Mouse (Mus musculus): ENCODE results near the gene Snd1. TPM values are rescaled to one million over a fixed set of nuclear protein-coding genes. Genes with fewer than 3 reads are reported as not detected.

Snd1 gene
- total RNA-seq, 1 experiment, result 343 TPM

DNA sequence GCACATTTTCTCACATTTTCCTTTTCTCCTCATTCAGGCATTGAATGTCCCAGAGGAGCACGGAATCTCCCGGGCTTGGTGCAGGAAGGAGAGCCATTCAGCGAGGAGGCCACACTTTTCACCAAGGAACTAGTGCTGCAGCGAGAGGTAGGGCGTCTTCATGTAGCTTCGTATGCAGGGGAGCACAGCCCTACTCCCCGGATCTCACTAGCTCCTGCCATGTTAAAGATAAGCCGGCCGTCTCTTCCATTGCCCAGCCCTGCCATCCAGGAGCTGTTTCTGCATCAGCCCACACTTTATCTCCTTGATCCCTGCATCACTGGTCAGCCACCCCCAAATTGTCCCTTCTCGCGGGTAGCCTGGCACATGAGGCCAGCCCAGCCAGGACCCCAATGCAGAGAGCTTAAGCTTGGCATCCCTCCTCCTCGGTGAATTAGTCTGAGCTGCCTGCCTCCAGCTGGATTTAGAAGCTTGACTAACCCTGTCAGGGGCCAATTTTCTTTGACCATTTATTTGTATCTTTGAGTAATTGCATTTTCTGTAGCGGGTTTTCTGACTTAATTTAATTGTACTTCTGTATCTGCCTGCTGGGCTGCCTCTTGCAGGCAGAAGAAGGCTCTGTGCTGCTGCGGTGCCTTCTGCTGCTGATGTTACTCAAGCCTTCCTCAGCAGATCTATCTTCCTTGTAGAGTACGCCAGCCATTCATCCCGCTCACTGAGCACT, 321.0 kb downstream of the Snd1 start:
- DNase-seq (ENCODE audit: low read depth, low spot score), result no peak
- Histone ChIP-seq H3K36me3 (ENCODE audit: control insufficient read depth, insufficient read depth, low read length, poor library complexity, severe bottlenecking) (peaks cover 8% of the 10 kb centered on the region), H3K9me3 (ENCODE audit: control insufficient read depth, insufficient read depth, low read depth, low read length) (no peaks in the 10 kb centered on the region), H3K4me3 (ENCODE audit: insufficient read depth in 1 of 2, low read depth in 1 of 2, low read length in 2 of 2, poor library complexity in 1 of 2, severe bottlenecking in 1 of 2) (no peak overlapping the region), H3K4me1 (ENCODE audit: control insufficient read depth in 2 of 2, insufficient read depth in 2 of 2, low read length in 2 of 2, poor library complexity in 1 of 2) (no peaks in the 10 kb centered on the region), H3K9ac (ENCODE audit: insufficient read depth, low read depth, low read length, poor library complexity, severe bottlenecking) (no peak overlapping the region), H3K27ac (ENCODE audit: insufficient read depth, low read depth, low read length, poor library complexity, severe bottlenecking) (no peak overlapping the region)
- TF ChIP-seq CHD2 (IDR thresholded peaks at IDR 0.05; ENCODE audit: low read depth, low read length), result no peak
- TF ChIP-seq MAFK (IDR thresholded peaks at IDR 0.05; ENCODE audit: insufficient read depth, low read depth, low read length), result no peak
- no peak for TF ChIP-seq HCFC1 (IDR thresholded peaks at IDR 0.05; ENCODE audit: borderline replicate concordance, insufficient read depth, low read length)
- no peak for TF ChIP-seq ZNF384 (IDR thresholded peaks at IDR 0.05; ENCODE audit: low read depth, low read length)
- TF ChIP-seq ZC3H11A (IDR thresholded peaks at IDR 0.05; ENCODE audit: borderline replicate concordance, low read depth, low read length), result no peak
- in situ Hi-C loops (cut with MboI; ENCODE audit: low sequenced_read_pairs in 2 of 2, unreplicated experiment in 2 of 2), result no loop called here

DNA sequence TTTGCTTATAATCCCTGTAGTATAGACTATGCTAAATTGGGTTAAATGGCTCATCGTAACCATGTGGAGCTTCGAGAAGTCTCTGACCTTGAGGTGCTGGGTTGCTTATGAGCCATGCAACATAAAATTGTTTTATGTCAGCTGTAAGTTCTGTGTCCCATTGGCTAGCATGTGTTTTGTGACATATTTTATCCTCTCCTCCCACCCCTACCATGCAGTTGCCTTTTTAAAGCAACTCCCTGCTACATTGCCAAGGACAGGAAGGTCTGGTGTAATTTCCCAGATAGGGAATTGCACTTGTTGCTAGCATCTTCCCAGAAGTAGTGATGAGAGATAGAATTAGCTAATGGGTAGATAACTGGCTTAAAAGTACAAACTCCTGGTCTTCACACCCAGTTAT, 324.9 kb downstream of the Snd1 start:
- in situ Hi-C loops (cut with MboI; ENCODE audit: low sequenced_read_pairs in 2 of 2, unreplicated experiment in 2 of 2), result no loop called here
- Histone ChIP-seq H3K27ac (ENCODE audit: insufficient read depth, low read depth, low read length, poor library complexity, severe bottlenecking) (no peak overlapping the region), H3K4me1 (ENCODE audit: control insufficient read depth in 2 of 2, insufficient read depth in 2 of 2, low read length in 2 of 2, poor library complexity in 1 of 2) (no peaks in the 10 kb centered on the region), H3K4me3 (ENCODE audit: insufficient read depth in 1 of 2, low read depth in 1 of 2, low read length in 2 of 2, poor library complexity in 1 of 2, severe bottlenecking in 1 of 2) (no peak overlapping the region), H3K9me3 (ENCODE audit: control insufficient read depth, insufficient read depth, low read depth, low read length) (no peaks in the 10 kb centered on the region), H3K9ac (ENCODE audit: insufficient read depth, low read depth, low read length, poor library complexity, severe bottlenecking) (no peak overlapping the region), H3K36me3 (ENCODE audit: control insufficient read depth, insufficient read depth, low read length, poor library complexity, severe bottlenecking) (peaks cover 8% of the 10 kb centered on the region)
- no peak for TF ChIP-seq ZC3H11A (IDR thresholded peaks at IDR 0.05; ENCODE audit: borderline replicate concordance, low read depth, low read length)
- no peak for TF ChIP-seq CHD2 (IDR thresholded peaks at IDR 0.05; ENCODE audit: low read depth, low read length)
- TF ChIP-seq ZNF384 (IDR thresholded peaks at IDR 0.05; ENCODE audit: low read depth, low read length), result no peak
- TF ChIP-seq MAFK (IDR thresholded peaks at IDR 0.05; ENCODE audit: insufficient read depth, low read depth, low read length), result no peak
- TF ChIP-seq HCFC1 (IDR thresholded peaks at IDR 0.05; ENCODE audit: borderline replicate concordance, insufficient read depth, low read length), result no peak
- no peak for DNase-seq (ENCODE audit: low read depth, low spot score)

DNA sequence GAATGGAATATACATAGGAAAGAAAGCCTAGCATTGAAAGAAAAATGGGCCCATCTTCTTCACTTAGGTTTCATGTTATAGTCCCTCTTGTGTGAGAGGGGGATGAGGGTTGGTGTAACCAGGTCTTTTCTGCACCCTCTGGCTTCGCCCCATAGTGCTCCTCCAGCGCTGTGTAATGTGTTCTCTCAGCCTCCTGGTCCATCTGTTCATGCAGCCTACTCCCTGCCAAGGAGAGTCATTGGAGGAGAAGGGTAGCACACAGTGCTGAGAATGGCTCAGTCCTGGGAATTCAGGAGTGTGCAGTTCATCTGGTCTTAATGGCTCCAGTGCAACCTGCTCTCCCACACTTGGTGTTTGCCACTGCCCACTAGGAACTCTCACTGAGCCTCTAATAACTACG, 326.0 kb downstream of the Snd1 start:
- H3K4me1 ChIP-seq (ENCODE audit: control insufficient read depth in 2 of 2, insufficient read depth in 2 of 2, low read length in 2 of 2, poor library complexity in 1 of 2), result no peaks in the 10 kb centered on the region
- TF ChIP-seq CHD2 (IDR thresholded peaks at IDR 0.05; ENCODE audit: low read depth, low read length) (no peak), ZC3H11A (IDR thresholded peaks at IDR 0.05; ENCODE audit: borderline replicate concordance, low read depth, low read length) (no peak), ZNF384 (IDR thresholded peaks at IDR 0.05; ENCODE audit: low read depth, low read length) (no peak), HCFC1 (IDR thresholded peaks at IDR 0.05; ENCODE audit: borderline replicate concordance, insufficient read depth, low read length) (no peak), MAFK (IDR thresholded peaks at IDR 0.05; ENCODE audit: insufficient read depth, low read depth, low read length) (no peak)
- in situ Hi-C loops (cut with MboI; ENCODE audit: low sequenced_read_pairs in 2 of 2, unreplicated experiment in 2 of 2), result no loop called here
- H3K4me3 ChIP-seq (ENCODE audit: insufficient read depth in 1 of 2, low read depth in 1 of 2, low read length in 2 of 2, poor library complexity in 1 of 2, severe bottlenecking in 1 of 2), result no peak overlapping the region
- H3K9ac ChIP-seq (ENCODE audit: insufficient read depth, low read depth, low read length, poor library complexity, severe bottlenecking), result no peak overlapping the region
- no peaks in the 10 kb centered on the region for H3K9me3 ChIP-seq (ENCODE audit: control insufficient read depth, insufficient read depth, low read depth, low read length)
- no peak for DNase-seq (ENCODE audit: low read depth, low spot score)
- H3K36me3 ChIP-seq (ENCODE audit: control insufficient read depth, insufficient read depth, low read length, poor library complexity, severe bottlenecking), result peaks cover 4% of the 10 kb centered on the region
- no peak overlapping the region for H3K27ac ChIP-seq (ENCODE audit: insufficient read depth, low read depth, low read length, poor library complexity, severe bottlenecking)

GRCm38 (mm10) chr6:28803678-28804279, 328.8 kb downstream of the Snd1 start:
- H3K36me3 ChIP-seq (ENCODE audit: control insufficient read depth, insufficient read depth, low read length, poor library complexity, severe bottlenecking), result no peaks in the 10 kb centered on the region
- TF ChIP-seq ZC3H11A (IDR thresholded peaks at IDR 0.05; ENCODE audit: borderline replicate concordance, low read depth, low read length) (no peak), HCFC1 (IDR thresholded peaks at IDR 0.05; ENCODE audit: borderline replicate concordance, insufficient read depth, low read length) (no peak), ZNF384 (IDR thresholded peaks at IDR 0.05; ENCODE audit: low read depth, low read length) (no peak), CHD2 (IDR thresholded peaks at IDR 0.05; ENCODE audit: low read depth, low read length) (no peak), MAFK (IDR thresholded peaks at IDR 0.05; ENCODE audit: insufficient read depth, low read depth, low read length) (no peak)
- in situ Hi-C loops (cut with MboI; ENCODE audit: low sequenced_read_pairs in 2 of 2, unreplicated experiment in 2 of 2), result no loop called here
- no peak overlapping the region for H3K4me3 ChIP-seq (ENCODE audit: insufficient read depth in 1 of 2, low read depth in 1 of 2, low read length in 2 of 2, poor library complexity in 1 of 2, severe bottlenecking in 1 of 2)
- no peak overlapping the region for H3K9ac ChIP-seq (ENCODE audit: insufficient read depth, low read depth, low read length, poor library complexity, severe bottlenecking)
- H3K27ac ChIP-seq (ENCODE audit: insufficient read depth, low read depth, low read length, poor library complexity, severe bottlenecking), result no peak overlapping the region
- no peaks in the 10 kb centered on the region for H3K9me3 ChIP-seq (ENCODE audit: control insufficient read depth, insufficient read depth, low read depth, low read length)
- no peak for DNase-seq (ENCODE audit: low read depth, low spot score)
- no peaks in the 10 kb centered on the region for H3K4me1 ChIP-seq (ENCODE audit: control insufficient read depth in 2 of 2, insufficient read depth in 2 of 2, low read length in 2 of 2, poor library complexity in 1 of 2)
